Mouse (Mus musculus) kidney, embryonic 14.5 days (tissue): Measurements from ENCODE around the gene Cby3. TPM values are rescaled to one million over a fixed set of nuclear protein-coding genes. Genes with fewer than 3 reads are reported as not detected.
A peak's percentile ranks its signal among the peaks of the same experiment; 100 is the strongest.

Experiments used
- microRNA counts: library from miRNA; unstranded; fragments of <30 nt; microRNA quantifications from one replicate; lab custom pipeline; 2017
- microRNA-seq: library from miRNA; unstranded; fragments of <30 nt; microRNA quantifications from one replicate; pipeline ENCODE4, GENCODE M21; 2016
- polyA plus RNA-seq: library from polyadenylated mRNA; unstranded; fragments of >200 nt; fragmentation: Nextera tagmentation; extraction: Ambion mirVana; gene quantifications from 2 replicates; pipeline ENCODE4 v1.2.1, GENCODE M21; 2014

The Cby3 gene
- polyA plus RNA-seq, 1 experiment from 2014 or later, result 1.1 TPM

MicroRNA genes within 50 kb of the gene (microRNA counts, 519-probe panel; counts per million panel counts)
- 6,204 counts per million, percentile 66 among the panel's probes with 10 or more counts for microRNA mmu-miR-804 (lab: Ali Mortazavi, UCI)

Small RNA genes lying within 50 kb of the gene (microRNA-seq; reads per million reads assigned to microRNA genes)
- gene Mir804, result not detected

Other genes starting within 250 kb of the Cby3 start
- gene Tbc1d9b, start 223.1 kb upstream of the Cby3 start, polyA plus RNA-seq, result 22.8 and 36.8 TPM in 2 replicates
- 21.8 and 22.0 TPM in 2 replicates for gene Mrnip, start 180.0 kb upstream of the Cby3 start, polyA plus RNA-seq
- 128 and 197 TPM in 2 replicates for gene Sqstm1, start 143.6 kb upstream of the Cby3 start, polyA plus RNA-seq
- 37.0 and 39.2 TPM in 2 replicates for gene Mgat4b, start 143.6 kb upstream of the Cby3 start, polyA plus RNA-seq
- 1.6 and 1.9 TPM in 2 replicates for gene Ltc4s, start 115.8 kb upstream of the Cby3 start, polyA plus RNA-seq
- 10.5 and 10.7 TPM in 2 replicates for gene Maml1, start 62.2 kb upstream of the Cby3 start, polyA plus RNA-seq
- gene Canx, start 28.8 kb upstream of the Cby3 start, polyA plus RNA-seq, result 237 and 277 TPM in 2 replicates
- 598 and 606 TPM in 2 replicates for gene Hnrnph1, start 22.5 kb downstream of the Cby3 start, polyA plus RNA-seq
- gene Rufy1, start 76.7 kb downstream of the Cby3 start, polyA plus RNA-seq, result 20.8 and 29.3 TPM in 2 replicates
- 2.4 and 2.8 TPM in 2 replicates for gene Adamts2, start 247.6 kb downstream of the Cby3 start, polyA plus RNA-seq